Mouse (Mus musculus) limb, embryonic 14.5 days (tissue): Measurements from ENCODE around the gene BC017158. TPM values are rescaled to one million over a fixed set of nuclear protein-coding genes. Genes with fewer than 3 reads are reported as not detected.
"Not testable (repeated sequence)": the region's sequence is repeated elsewhere in the genome, so short reads cannot be mapped to it uniquely, and the experiment has no call there.

ENCODE experiments used
- ATAC-seq: fragments of 200-750 bp; cut with Nextera tagmentation; 2 replicates; pipeline ENCODE4 v1.8.0; 2017; ENCODE audit warnings: low read depth, moderate number of reproducible peaks, moderate TSS enrichment; ENCODE audit not compliant: low FRiP score
- DNase-seq: peaks from one replicate; pipeline ENCODE4 v3.0.0-alpha.2; 2015; ENCODE audit warnings: low spot score
- H3K27ac ChIP-seq: fragments of 300-500 bp; sonication (generic); replicated peaks from 2 replicates; pipeline ENCODE4 v1.5.1; 2014; ENCODE audit warnings: low read depth, mild to moderate bottlenecking, low read length, moderate library complexity, mixed read lengths
- H3K27me3 ChIP-seq: fragments of 300-500 bp; sonication (generic); 2 replicates; pipeline ENCODE4 v1.6.1; 2014; ENCODE audit warnings: low read length, mixed read lengths; ENCODE audit not compliant: control insufficient read depth, insufficient read depth
- H3K36me3 ChIP-seq: fragments of 300-500 bp; sonication (generic); 2 replicates; pipeline ENCODE4 v1.6.1; 2014; ENCODE audit warnings: mild to moderate bottlenecking, low read length, moderate library complexity, mixed read lengths; ENCODE audit not compliant: control insufficient read depth, insufficient read depth
- H3K4me1 ChIP-seq: fragments of 300-500 bp; sonication (generic); 2 replicates; pipeline ENCODE4 v1.6.1; 2014; ENCODE audit warnings: antibody characterized with exemption, low read length, mixed read lengths; ENCODE audit not compliant: control insufficient read depth, insufficient read depth
- H3K4me2 ChIP-seq: fragments of 300-500 bp; sonication (generic); replicated peaks from 2 replicates; pipeline ENCODE4 v1.6.1; 2014; ENCODE audit warnings: low read depth, mild to moderate bottlenecking, low read length, moderate library complexity; ENCODE audit not compliant: severe bottlenecking
- H3K4me3 ChIP-seq: fragments of 300-500 bp; sonication (generic); replicated peaks from 2 replicates; pipeline ENCODE4 v1.5.1; 2014; ENCODE audit warnings: low read length
- H3K9ac ChIP-seq: fragments of 300-500 bp; sonication (generic); 2 replicates; pipeline ENCODE4 v1.6.1; 2014; ENCODE audit warnings: mild to moderate bottlenecking, low read depth, low read length, moderate library complexity; ENCODE audit not compliant: severe bottlenecking
- H3K9me3 ChIP-seq: fragments of 300-500 bp; sonication (generic); 2 replicates; pipeline ENCODE4 v1.6.1; 2016; ENCODE audit warnings: low read length; ENCODE audit not compliant: control insufficient read depth
- POLR2A ChIP-seq: fragments of 200-500 bp; IDR thresholded peaks from 2 replicates; pipeline ENCODE4 v1.8.0; 2012; ENCODE audit warnings: inconsistent platforms, mild to moderate bottlenecking, moderate library complexity, borderline replicate concordance; ENCODE audit not compliant: insufficient read depth, insufficient read length; ENCODE audit errors: extremely low read depth
- WGBS: fragments of 180-500 bp; shearing (Covaris S2); extraction: QIAGEN DNeasy Blood & Tissue Kit; methylation state at CpG from one replicate; pipeline ENCODE4 v1.1.7; 2014; 5-methylcytosine and 5-hydroxymethylcytosine counted together
- polyA plus RNA-seq, 2 experiments: library from polyadenylated mRNA; depleted of rRNA in 1 of 2; stranded (reverse) in 1 of 2; unstranded in 1 of 2; fragments of >200 nt; fragmentation: Nextera tagmentation in 1 of 2; extraction: Ambion mirVana in 1 of 2; gene quantifications; 2 replicates each; pipeline versions ENCODE4 v1.2.1 to v1.2.3; 2012 to 2014

BC017158 gene
- polyA plus RNA-seq, 2 experiments, result 28.5 to 46.1 TPM

- no peaks in the 10 kb centered on the region for H3K36me3 ChIP-seq
- peaks cover 5% of the 10 kb centered on the region; the same call in 1 of the 2 replicates for H3K9me3 ChIP-seq
- no peaks in the 10 kb centered on the region for H3K4me1 ChIP-seq
- H3K4me2 ChIP-seq, result no peak overlapping the region
- DNase-seq (no peak), ATAC-seq (no peak)
- no peak for TF ChIP-seq POLR2A
- no peak overlapping the region for H3K9ac ChIP-seq
- no peak overlapping the region for H3K4me3 ChIP-seq
- no peaks in the 10 kb centered on the region for H3K27me3 ChIP-seq
- WGBS, result 83% methylated on average over 7 of the region's 7 CpGs
- no peak overlapping the region for H3K27ac ChIP-seq
Observed at GRCm38 (mm10) chr7:128344488-128344887, 46.5 kb upstream of the BC017158 start.

- not testable (repeated sequence) for H3K27ac ChIP-seq, H3K36me3 ChIP-seq, ATAC-seq, H3K4me1 ChIP-seq, H3K9ac ChIP-seq, H3K4me3 ChIP-seq, DNase-seq, H3K4me2 ChIP-seq, H3K27me3 ChIP-seq, H3K9me3 ChIP-seq
- 83% methylated on average over 7 of the region's 10 CpGs for WGBS
Observed at GRCm38 (mm10) chr7:128342691-128343090, 44.7 kb upstream of the BC017158 start.

GRCm38 (mm10) chr7:128340321-128340720 is 42.4 kb upstream of the BC017158 start:
- H3K27me3 ChIP-seq, ATAC-seq: not testable (repeated sequence)
- 65% methylated on average over 9 of the region's 9 CpGs for WGBS

GRCm38 (mm10) chr7:128332896-128333295 is 34.9 kb upstream of the BC017158 start:
- ATAC-seq, result no peak
- H3K36me3 ChIP-seq, result no peaks in the 10 kb centered on the region

More at GRCm38 (mm10) chr7:128340321-128340720, 42.4 kb upstream of the BC017158 start:
- not testable (repeated sequence) for H3K36me3 ChIP-seq, H3K4me1 ChIP-seq, H3K9me3 ChIP-seq, H3K27ac ChIP-seq, H3K4me3 ChIP-seq, H3K4me2 ChIP-seq, H3K9ac ChIP-seq, DNase-seq

GRCm38 (mm10) chr7:128330981-128331380 is 33.0 kb upstream of the BC017158 start:
- ATAC-seq, result no peak
- Histone ChIP-seq H3K4me2 (no peak overlapping the region), H3K27ac (no peak overlapping the region), H3K9me3 (no peaks in the 10 kb centered on the region), H3K4me1 (no peaks in the 10 kb centered on the region), H3K9ac (no peak overlapping the region), H3K4me3 (no peak overlapping the region), H3K36me3 (no peaks in the 10 kb centered on the region), H3K27me3 (no peaks in the 10 kb centered on the region)
- WGBS, result 50% methylated on average over 9 of the region's 9 CpGs
- TF ChIP-seq POLR2A, result no peak
- no peak for DNase-seq

More at GRCm38 (mm10) chr7:128332896-128333295, 34.9 kb upstream of the BC017158 start:
- TF ChIP-seq POLR2A, result no peak
- H3K4me3 ChIP-seq, result no peak overlapping the region
- no peak overlapping the region for H3K4me2 ChIP-seq
- no peaks in the 10 kb centered on the region for H3K4me1 ChIP-seq
- H3K27me3 ChIP-seq, result no peaks in the 10 kb centered on the region
- no peaks in the 10 kb centered on the region for H3K9me3 ChIP-seq
- H3K27ac ChIP-seq, result no peak overlapping the region
- H3K9ac ChIP-seq, result no peak overlapping the region
- WGBS, result 82% methylated on average over 1 of the region's 1 CpGs
- no peak for DNase-seq

- no peaks in the 10 kb centered on the region for H3K36me3 ChIP-seq
- no peak for DNase-seq
- no peak for ATAC-seq
- H3K4me1 ChIP-seq, result peaks cover 3% of the 10 kb centered on the region; the same call in 1 of the 2 replicates
- H3K4me3 ChIP-seq, result no peak overlapping the region
- H3K9ac ChIP-seq, result no peak overlapping the region
- no peak for TF ChIP-seq POLR2A
- WGBS, result 75% methylated on average over 1 of the region's 1 CpGs
- no peaks in the 10 kb centered on the region for H3K27me3 ChIP-seq
- H3K27ac ChIP-seq, result no peak overlapping the region
- H3K4me2 ChIP-seq, result no peak overlapping the region
- H3K9me3 ChIP-seq, result no peaks in the 10 kb centered on the region
Observed at GRCm38 (mm10) chr7:128324977-128325376, 27.0 kb upstream of the BC017158 start.
